Mouse (Mus musculus): ENCODE data around the gene Ccdc69. TPM values are rescaled to one million over a fixed set of nuclear protein-coding genes. Genes with fewer than 3 reads are reported as not detected.

Gene Ccdc69
- polyA plus RNA-seq, 1 experiment from 2014 or later, result 3.2 TPM

GRCm38 (mm10) chr11:55109521-55110300, 31.8 kb upstream of the Ccdc69 start:
- no peak for ATAC-seq (ENCODE audit: insufficient read depth, low FRiP score, low read depth)
- no peaks in the 10 kb centered on the region for H3K9me3 ChIP-seq
- no peak overlapping the region for H3K27ac ChIP-seq
- 0 out of 2 replicates have a peak, but pooled peaks cover 2% of the 10 kb centered on the region for H3K36me3 ChIP-seq
- no peak overlapping the region for H3K4me3 ChIP-seq (replicated peaks)
- H3K9ac ChIP-seq, result no peak overlapping the region
- H3K27me3 ChIP-seq (replicated peaks), result no peaks in the 10 kb centered on the region
- H3K4me1 ChIP-seq, result 0 out of 2 replicates have a peak, but pooled peaks cover 2% of the 10 kb centered on the region
- no peak overlapping the region for H3K4me2 ChIP-seq
- WGBS, result 87% methylated on average over 7 of the region's 7 CpGs

GRCm38 (mm10) chr11:55106636-55107035, 28.7 kb upstream of the Ccdc69 start:
- Histone ChIP-seq H3K27ac (no peak overlapping the region), H3K4me1 (no peaks in the 10 kb centered on the region), H3K4me2 (no peak overlapping the region), H3K9me3 (no peaks in the 10 kb centered on the region), H3K9ac (no peak overlapping the region), H3K27me3 (replicated peaks) (no peaks in the 10 kb centered on the region), H3K4me3 (replicated peaks) (no peak overlapping the region), H3K36me3 (0 out of 2 replicates have a peak, but pooled peaks cover 2% of the 10 kb centered on the region)
- ATAC-seq (ENCODE audit: insufficient read depth, low FRiP score, low read depth), result no peak
- 81% methylated on average over 1 of the region's 1 CpGs for WGBS

GRCm38 (mm10) chr11:55105389-55105788, 27.5 kb upstream of the Ccdc69 start:
- Histone ChIP-seq H3K36me3 (0 out of 2 replicates have a peak, but pooled peaks cover 2% of the 10 kb centered on the region), H3K9ac (no peak overlapping the region), H3K4me1 (no peaks in the 10 kb centered on the region), H3K4me3 (replicated peaks) (no peak overlapping the region), H3K9me3 (no peaks in the 10 kb centered on the region), H3K27me3 (replicated peaks) (no peaks in the 10 kb centered on the region), H3K27ac (no peak overlapping the region), H3K4me2 (no peak overlapping the region)
- ATAC-seq (ENCODE audit: insufficient read depth, low FRiP score, low read depth), result no peak
- WGBS, result 72% methylated on average over 4 of the region's 4 CpGs

GRCm38 (mm10) chr11:55103229-55103628, 25.3 kb upstream of the Ccdc69 start:
- no peaks in the 10 kb centered on the region for H3K27me3 ChIP-seq (replicated peaks)
- 83% methylated on average over 3 of the region's 3 CpGs for WGBS
- H3K4me2 ChIP-seq, result no peak overlapping the region
- H3K4me1 ChIP-seq, result peaks cover 4% of the 10 kb centered on the region; the same call in 1 of the 2 replicates
- no peak overlapping the region for H3K9ac ChIP-seq
- ATAC-seq (ENCODE audit: insufficient read depth, low FRiP score, low read depth), result no peak
- 0 out of 2 replicates have a peak, but pooled peaks cover 2% of the 10 kb centered on the region for H3K36me3 ChIP-seq
- H3K4me3 ChIP-seq (replicated peaks), result no peak overlapping the region
- no peaks in the 10 kb centered on the region for H3K9me3 ChIP-seq
- no peak overlapping the region for H3K27ac ChIP-seq

- WGBS, result 87% methylated on average over 3 of the region's 3 CpGs
- Histone ChIP-seq H3K4me1 (peaks cover 5% of the 10 kb centered on the region), H3K4me2 (no peak overlapping the region), H3K36me3 (0 out of 2 replicates have a peak, but pooled peaks cover 2% of the 10 kb centered on the region), H3K4me3 (replicated peaks) (no peak overlapping the region), H3K27ac (no peak overlapping the region), H3K27me3 (replicated peaks) (no peaks in the 10 kb centered on the region), H3K9me3 (no peaks in the 10 kb centered on the region), H3K9ac (no peak overlapping the region)
- no peak for ATAC-seq (ENCODE audit: insufficient read depth, low FRiP score, low read depth)
Observed at GRCm38 (mm10) chr11:55102015-55102414, 24.1 kb upstream of the Ccdc69 start.

- ATAC-seq (ENCODE audit: insufficient read depth, low FRiP score, low read depth), result no peak
- Histone ChIP-seq H3K4me2 (no peak overlapping the region), H3K27me3 (replicated peaks) (no peaks in the 10 kb centered on the region), H3K27ac (no peak overlapping the region), H3K9ac (no peak overlapping the region), H3K4me3 (replicated peaks) (no peak overlapping the region), H3K9me3 (no peaks in the 10 kb centered on the region), H3K4me1 (peaks cover 5% of the 10 kb centered on the region), H3K36me3 (no peaks in the 10 kb centered on the region)
- WGBS, result 64% methylated on average over 4 of the region's 4 CpGs
Observed at GRCm38 (mm10) chr11:55099868-55100267, 21.9 kb upstream of the Ccdc69 start.

GRCm38 (mm10) chr11:55099019-55099771, 21.3 kb upstream of the Ccdc69 start:
- Histone ChIP-seq H3K27me3 (replicated peaks) (no peaks in the 10 kb centered on the region), H3K36me3 (no peaks in the 10 kb centered on the region), H3K9me3 (no peaks in the 10 kb centered on the region), H3K4me1 (peaks cover 5% of the 10 kb centered on the region), H3K9ac (no peak overlapping the region), H3K4me3 (replicated peaks) (no peak overlapping the region), H3K27ac (no peak overlapping the region), H3K4me2 (no peak overlapping the region)
- WGBS, result 90% methylated on average over 8 of the region's 8 CpGs
- ATAC-seq (ENCODE audit: insufficient read depth, low FRiP score, low read depth), result no peak

GRCm38 (mm10) chr11:55098189-55098915, 20.4 kb upstream of the Ccdc69 start:
- 16% methylated on average over 24 of the region's 24 CpGs for WGBS
- Histone ChIP-seq H3K4me2 (peak overlapping the region; percentile 88), H3K36me3 (no peaks in the 10 kb centered on the region), H3K4me3 (replicated peaks) (peak overlapping the region; percentile 60), H3K9me3 (no peaks in the 10 kb centered on the region), H3K9ac (peak overlapping the region; percentile 23; the same call in 1 of the 2 replicates), H3K27me3 (replicated peaks) (no peaks in the 10 kb centered on the region), H3K27ac (peak overlapping the region; percentile 57; the same call in 1 of the 2 replicates), H3K4me1 (peaks cover 5% of the 10 kb centered on the region)
- ATAC-seq (ENCODE audit: insufficient read depth, low FRiP score, low read depth), result no peak

GRCm38 (mm10) chr11:55097463-55098188, 19.7 kb upstream of the Ccdc69 start, which contains the start of gene Gm2a:
TSS of gene Gm2a (plus strand) at chr11:55098115.
- H3K27ac ChIP-seq, result peak within 1 kb of the TSS; percentile 76
- peak within 1 kb of the TSS; percentile 88 for H3K4me2 ChIP-seq
- H3K4me3 ChIP-seq (replicated peaks), result peak within 1 kb of the TSS; percentile 60
- no peaks in the 10 kb centered on the region for H3K27me3 ChIP-seq (replicated peaks)
- peak within 1 kb of the TSS; percentile 23; the same call in 1 of the 2 replicates for H3K9ac ChIP-seq
- peaks cover 5% of the 10 kb centered on the region for H3K4me1 ChIP-seq
- H3K36me3 ChIP-seq, result no peaks in the 10 kb centered on the region
- ATAC-seq (ENCODE audit: insufficient read depth, low FRiP score, low read depth), result peak; percentile 95
- no peaks in the 10 kb centered on the region for H3K9me3 ChIP-seq
- WGBS, result 2% methylated on average over 45 of the region's 45 CpGs

- Histone ChIP-seq H3K36me3 (no peaks in the 10 kb centered on the region), H3K27ac (peak overlapping the region; percentile 76), H3K4me2 (peak overlapping the region; percentile 88), H3K9me3 (no peaks in the 10 kb centered on the region), H3K27me3 (replicated peaks) (no peaks in the 10 kb centered on the region), H3K4me3 (replicated peaks) (peak overlapping the region; percentile 60), H3K4me1 (peaks cover 5% of the 10 kb centered on the region), H3K9ac (no peak overlapping the region)
- ATAC-seq (ENCODE audit: insufficient read depth, low FRiP score, low read depth), result no peak
- WGBS, result 26% methylated on average over 11 of the region's 11 CpGs
Observed at GRCm38 (mm10) chr11:55096731-55097462, 19.0 kb upstream of the Ccdc69 start.

Data from stomach, embryonic 15.5 days (tissue).